Mouse (Mus musculus) heart, adult 2 months (tissue): ENCODE measurements at regions not wholly inside any gene's neighbourhood (a gene's known extent, or its start where the extent isn't known, plus 50 kb on each side); places are given as distances from the start of the nearest gene placed in this dataset.

Experiments
- DNase-seq, 2 experiments: peaks; one replicate each; pipeline ENCODE4 v3.0.0; 2021
- H3K27ac ChIP-seq: fragments of 200-600 bp; 2 replicates; pipeline ENCODE4 v1.8.1; 2022
- H3K27me3 ChIP-seq: fragments of 200-500 bp; 2 replicates; pipeline ENCODE4 v1.6.1; 2012; ENCODE audit warnings: mild to moderate bottlenecking, low read length, inconsistent platforms, mixed read lengths; ENCODE audit not compliant: control insufficient read depth, insufficient read depth
- H3K36me3 ChIP-seq: fragments of 200-500 bp; 2 replicates; pipeline ENCODE4 v1.6.1; 2012; ENCODE audit warnings: low read length, inconsistent platforms; ENCODE audit not compliant: control insufficient read depth, insufficient read depth
- H3K4me1 ChIP-seq: fragments of 200-500 bp; 2 replicates; pipeline ENCODE4 v1.6.1; 2011; ENCODE audit warnings: low read length; ENCODE audit not compliant: control insufficient read depth, insufficient read depth
- H3K4me3 ChIP-seq: fragments of 200-600 bp; 2 replicates; pipeline ENCODE4 v1.8.1; 2022
- H3K79me2 ChIP-seq: fragments of 200-500 bp; replicated peaks from 2 replicates; pipeline ENCODE4 v1.6.1; 2012; ENCODE audit warnings: mild to moderate bottlenecking, inconsistent platforms, low read length, moderate library complexity, mixed read lengths; ENCODE audit not compliant: control insufficient read depth, insufficient read depth
- H3K9ac ChIP-seq: fragments of 200-500 bp; 2 replicates; pipeline ENCODE4 v1.6.1; 2012; ENCODE audit warnings: low read depth, mild to moderate bottlenecking, control low read depth, inconsistent platforms, low read length, mixed read lengths
- CTCF ChIP-seq: fragments of 200-600 bp; IDR thresholded peaks from 2 replicates; pipeline ENCODE4 v1.8.1; 2022; ENCODE audit warnings: antibody characterized with exemption, mild to moderate bottlenecking, moderate library complexity
- EP300 ChIP-seq: fragments of 200-500 bp; IDR thresholded peaks from 2 replicates; pipeline ENCODE4 v1.6.1; 2011; ENCODE audit warnings: low read depth, low read length, control low read depth; ENCODE audit not compliant: insufficient read depth
- POLR2A ChIP-seq: fragments of 200-500 bp; IDR thresholded peaks from 2 replicates; pipeline ENCODE4 v1.6.1; 2011; ENCODE audit warnings: mild to moderate bottlenecking, low read depth, low read length, control low read depth; ENCODE audit not compliant: insufficient read depth
- WGBS: fragments of 180-500 bp; shearing (Covaris S2); methylation state at CpG from one replicate; pipeline ENCODE4 v1.1.7; 2018; 5-methylcytosine and 5-hydroxymethylcytosine counted together
- intact Hi-C: fragments of 180-260 bp; cut with DNase I; formaldehyde crosslinking; loops from one replicate; pipeline ENCODE4 v1.15.1; 2025

- WGBS: 65% methylated on average over 3 of the region's 3 CpGs
- Histone ChIP-seq H3K27me3 (no peaks in the 10 kb centered on the region), H3K27ac (no peak overlapping the region), H3K36me3 (no peaks in the 10 kb centered on the region), H3K4me3 (no peak overlapping the region), H3K79me2 (no peaks in the 10 kb centered on the region), H3K9ac (no peak overlapping the region), H3K4me1 (no peaks in the 10 kb centered on the region)
- intact Hi-C loops: no loop called here
- TF ChIP-seq POLR2A (no peak), CTCF (no peak), EP300 (no peak)
- DNase-seq: no peak
Measured at GRCm38 (mm10) chr10:125164671-125165070, 224.6 kb downstream of the Slc16a7 start.

GRCm38 (mm10) chr10:125161077-125161476, 228.2 kb downstream of the Slc16a7 start:
- Histone ChIP-seq H3K27me3 (no peaks in the 10 kb centered on the region), H3K4me1 (no peaks in the 10 kb centered on the region), H3K27ac (no peak overlapping the region), H3K9ac (no peak overlapping the region), H3K36me3 (no peaks in the 10 kb centered on the region), H3K4me3 (no peak overlapping the region), H3K79me2 (no peaks in the 10 kb centered on the region)
- WGBS: 12% methylated on average over 5 of the region's 5 CpGs
- TF ChIP-seq POLR2A: no peak
- TF ChIP-seq EP300: no peak
- no peak for TF ChIP-seq CTCF
- intact Hi-C loops: no loop called here
- no peak for DNase-seq

- no peak for TF ChIP-seq POLR2A
- TF ChIP-seq CTCF: no peak
- TF ChIP-seq EP300: no peak
- Histone ChIP-seq H3K4me3 (no peak overlapping the region), H3K4me1 (no peaks in the 10 kb centered on the region), H3K27ac (no peak overlapping the region), H3K36me3 (no peaks in the 10 kb centered on the region), H3K27me3 (no peaks in the 10 kb centered on the region), H3K79me2 (no peaks in the 10 kb centered on the region), H3K9ac (no peak overlapping the region)
- WGBS: 57% methylated on average over 2 of the region's 2 CpGs
- DNase-seq: no peak
- intact Hi-C loops: no loop called here
Measured at GRCm38 (mm10) chr10:125148753-125149152, 240.5 kb downstream of the Slc16a7 start.

GRCm38 (mm10) chr10:125147239-125147782, 242.0 kb downstream of the Slc16a7 start:
- no peak overlapping the region for H3K27ac ChIP-seq
- H3K36me3 ChIP-seq: no peaks in the 10 kb centered on the region
- H3K27me3 ChIP-seq: no peaks in the 10 kb centered on the region
- intact Hi-C loops: no loop called here
- H3K9ac ChIP-seq: no peak overlapping the region
- TF ChIP-seq CTCF (no peak), EP300 (no peak), POLR2A (no peak)
- no peak for DNase-seq
- no peaks in the 10 kb centered on the region for H3K79me2 ChIP-seq
- H3K4me1 ChIP-seq: no peaks in the 10 kb centered on the region
- no peak overlapping the region for H3K4me3 ChIP-seq

- Histone ChIP-seq H3K9ac (no peak overlapping the region), H3K4me3 (no peak overlapping the region), H3K4me1 (no peaks in the 10 kb centered on the region), H3K27me3 (no peaks in the 10 kb centered on the region), H3K27ac (no peak overlapping the region), H3K79me2 (no peaks in the 10 kb centered on the region), H3K36me3 (no peaks in the 10 kb centered on the region)
- no peak for DNase-seq
- no peak for TF ChIP-seq POLR2A
- no peak for TF ChIP-seq EP300
- TF ChIP-seq CTCF: no peak
- 88% methylated on average over 3 of the region's 3 CpGs for WGBS
- intact Hi-C loops: no loop called here
Measured at GRCm38 (mm10) chr10:125146365-125146764, 242.9 kb downstream of the Slc16a7 start.

- H3K36me3 ChIP-seq: no peaks in the 10 kb centered on the region
- H3K79me2 ChIP-seq: no peaks in the 10 kb centered on the region
- no peak overlapping the region for H3K9ac ChIP-seq
- no peaks in the 10 kb centered on the region for H3K4me1 ChIP-seq
- H3K27me3 ChIP-seq: no peaks in the 10 kb centered on the region
- DNase-seq: no peak
- intact Hi-C loops: no loop called here
- H3K27ac ChIP-seq: no peak overlapping the region
- WGBS: 70% methylated on average over 4 of the region's 4 CpGs
- TF ChIP-seq POLR2A (no peak), EP300 (no peak), CTCF (no peak)
- H3K4me3 ChIP-seq: no peak overlapping the region
Measured at GRCm38 (mm10) chr10:125145809-125146208, 243.5 kb downstream of the Slc16a7 start.
